Mouse (Mus musculus): ENCODE data around the gene Zfp212. TPM values are rescaled to one million over a fixed set of nuclear protein-coding genes. Genes with fewer than 3 reads are reported as not detected.
"Not testable (repeated sequence)": the region's sequence is repeated elsewhere in the genome, so short reads cannot be mapped to it uniquely, and the experiment has no call there.

Zfp212 gene
- total RNA-seq, 2 experiments from 2014 or later, result 14.8 to 16.7 TPM

DNA sequence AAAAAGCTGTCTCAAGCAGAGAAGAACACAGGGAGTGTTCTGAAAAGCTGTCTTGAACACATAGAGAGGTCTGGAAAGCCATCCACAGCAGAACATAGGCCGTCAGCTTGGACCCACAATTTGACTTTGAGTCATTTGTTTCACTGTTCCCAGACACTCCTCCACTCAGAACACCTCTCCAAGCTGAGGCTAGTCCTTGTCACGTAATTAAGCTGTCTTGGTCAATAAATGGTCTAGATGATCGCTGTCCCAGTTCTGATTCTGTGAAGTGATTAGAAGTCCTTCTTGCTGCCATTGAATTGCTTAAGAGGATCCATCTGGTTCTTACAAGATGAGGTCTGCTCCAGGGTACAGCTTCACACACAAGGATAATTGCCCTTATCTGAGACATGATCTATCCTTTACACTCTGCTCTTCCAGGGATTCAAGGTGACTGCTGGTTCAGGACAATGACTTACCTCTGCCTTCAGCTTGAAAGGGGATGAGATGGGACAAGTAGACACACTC is 1.5 kb upstream of the Zfp212 start:
- intact Hi-C loops (cut with DNase I), result no loop called here
- DNase-seq (ENCODE audit: extremely low spot score in 1 of 2, low spot score in 2 of 2), result no peak

DNA sequence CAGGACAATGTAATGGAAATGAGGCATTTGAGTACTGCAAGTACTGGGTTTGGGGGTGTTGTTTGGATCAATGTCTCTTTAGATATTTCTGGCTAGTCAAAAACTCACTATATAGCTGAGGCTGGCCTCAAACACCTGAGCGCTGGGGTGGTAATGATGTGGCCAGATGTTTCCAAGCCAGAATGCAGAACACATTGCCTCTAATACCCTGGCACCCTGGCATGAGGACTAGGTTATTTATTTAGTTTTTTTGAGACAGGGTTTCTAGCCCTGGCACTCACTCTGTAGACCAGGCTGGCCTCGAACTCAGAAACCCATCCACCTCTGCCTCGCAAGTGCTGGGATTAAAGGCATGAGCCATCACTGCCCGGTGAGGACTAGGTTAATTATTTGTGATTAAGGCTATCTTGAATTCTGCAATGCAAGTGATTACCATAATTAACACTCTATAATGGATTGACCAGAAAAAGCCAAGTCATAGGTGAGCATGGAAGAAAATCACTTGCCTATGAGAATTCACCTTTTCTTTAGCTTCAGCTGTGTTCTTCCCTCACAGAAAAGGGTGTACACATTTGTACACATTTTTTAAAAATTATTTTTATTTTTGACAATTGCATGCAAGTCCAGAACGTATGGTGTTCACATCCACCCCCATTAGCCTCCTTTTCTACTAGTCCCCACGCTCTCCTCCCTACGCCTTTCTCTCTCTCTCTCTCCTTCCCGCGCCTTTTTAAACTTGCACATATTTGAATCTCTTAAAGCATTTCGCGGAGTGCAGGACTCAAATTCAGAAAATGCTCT is 430 bp upstream of the Zfp212 start:
- DNase-seq (ENCODE audit: extremely low spot score in 1 of 2, low spot score in 2 of 2), result no peak
- intact Hi-C loops (cut with DNase I), result no loop called here

DNA sequence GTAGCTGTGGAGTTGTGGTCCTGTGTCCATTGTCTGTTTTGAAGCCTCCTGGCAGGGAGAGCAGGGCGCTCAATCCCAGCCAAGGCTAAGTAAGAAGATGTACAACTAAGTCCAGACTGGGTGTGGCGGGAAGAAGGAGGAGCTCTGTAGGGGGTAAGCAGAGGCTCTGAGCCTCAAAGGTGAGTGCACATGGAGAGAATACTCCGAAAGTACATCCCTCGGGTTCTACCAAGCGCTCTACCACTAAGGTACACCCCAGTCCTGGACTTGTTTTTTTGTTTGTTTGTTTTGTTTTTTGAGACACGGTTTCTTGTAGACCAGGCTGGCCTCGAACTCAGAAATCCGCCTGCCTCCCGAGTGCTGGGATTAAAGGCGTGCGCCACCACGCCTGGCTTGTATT is 22.2 kb downstream of the Zfp212 start:
- intact Hi-C loops (cut with DNase I), result no loop called here
- DNase-seq (ENCODE audit: extremely low spot score in 1 of 2, low spot score in 2 of 2), result no peak

GRCm38 (mm10) chr6:47943021-47943691 is 22.9 kb downstream of the Zfp212 start:
- intact Hi-C loops (cut with DNase I), result no loop called here
- DNase-seq (ENCODE audit: extremely low spot score in 1 of 2, low spot score in 2 of 2), result peak; percentile 22 to 79

GRCm38 (mm10) chr6:47943721-47944120 is 23.4 kb downstream of the Zfp212 start:
- no peak for DNase-seq (ENCODE audit: extremely low spot score in 1 of 2, low spot score in 2 of 2)
- intact Hi-C loops (cut with DNase I), result no loop called here

DNA sequence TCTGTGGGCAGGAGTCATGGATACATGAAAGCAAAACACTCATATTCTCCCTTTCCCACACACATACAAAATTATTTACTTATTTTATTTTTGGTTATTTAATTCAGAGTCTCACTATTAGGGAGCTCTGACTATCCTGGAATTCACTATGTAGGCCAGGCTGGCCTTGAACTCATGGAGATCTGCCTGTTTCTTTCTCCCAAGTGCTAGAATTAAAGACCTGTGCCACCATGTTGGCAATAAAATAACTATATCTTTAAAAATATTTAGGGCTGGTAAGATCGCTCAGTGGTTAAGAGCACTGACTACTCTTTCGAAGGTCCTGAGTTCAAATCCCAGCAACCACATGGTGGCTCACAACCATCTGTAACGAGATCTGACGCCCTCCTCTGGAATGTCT is 27.1 kb downstream of the Zfp212 start:
- intact Hi-C loops (cut with DNase I), result no loop called here
- DNase-seq (ENCODE audit: extremely low spot score in 1 of 2, low spot score in 2 of 2), result no peak

- intact Hi-C loops (cut with DNase I), result no loop called here
- DNase-seq (ENCODE audit: extremely low spot score in 1 of 2, low spot score in 2 of 2), result peak; percentile 94 to 95
Observed at GRCm38 (mm10) chr6:47953191-47953726, 33.0 kb downstream of the Zfp212 start, which contains the start of gene Zfp956. Zfp956 (plus strand) TSS chr6:47953390.

DNA sequence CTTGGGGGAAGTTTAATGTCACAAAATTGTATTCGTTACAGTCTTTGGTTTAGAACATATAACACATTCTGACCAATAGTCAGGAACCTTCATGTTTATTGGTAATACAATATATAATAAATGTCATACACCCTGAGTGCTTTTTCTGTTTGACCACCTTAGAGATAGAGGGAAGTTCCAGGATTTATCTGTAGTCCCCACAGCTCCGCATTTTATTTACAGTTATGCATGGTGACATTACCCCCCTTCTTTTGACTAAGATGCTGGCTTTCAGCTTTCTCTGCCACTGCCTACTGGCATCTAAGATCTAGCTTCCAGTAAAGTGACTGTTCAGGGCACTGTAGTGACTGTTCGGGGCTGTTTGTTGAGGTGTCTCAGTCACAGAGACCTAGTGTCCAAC is 34.1 kb downstream of the Zfp212 start:
- no peak for DNase-seq (ENCODE audit: extremely low spot score in 1 of 2, low spot score in 2 of 2)
- intact Hi-C loops (cut with DNase I), result no loop called here

DNA sequence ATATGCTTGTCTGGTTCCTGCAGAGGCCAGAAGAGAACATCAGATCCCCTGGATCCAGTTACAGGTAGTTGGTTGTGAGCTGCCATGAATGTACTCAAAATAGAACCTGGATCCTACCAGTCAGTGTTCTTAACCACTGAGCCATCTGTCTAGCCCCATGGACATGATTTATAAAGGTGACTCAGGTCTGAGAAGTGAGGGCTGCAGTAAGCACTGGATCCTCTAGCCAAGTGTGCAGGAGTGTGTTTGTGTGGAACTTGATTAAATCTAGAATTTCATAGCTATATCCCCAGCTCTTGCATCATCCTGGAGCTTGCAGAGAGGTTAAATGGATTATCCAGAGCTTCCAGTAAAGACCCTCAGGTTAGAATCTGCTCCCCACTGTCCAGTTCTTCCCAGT is 37.5 kb downstream of the Zfp212 start:
- DNase-seq (ENCODE audit: extremely low spot score in 1 of 2, low spot score in 2 of 2), result no peak
- intact Hi-C loops (cut with DNase I), result no loop called here

GRCm38 (mm10) chr6:47960685-47961421 is 40.6 kb downstream of the Zfp212 start:
- intact Hi-C loops (cut with DNase I), result no loop called here

DNA sequence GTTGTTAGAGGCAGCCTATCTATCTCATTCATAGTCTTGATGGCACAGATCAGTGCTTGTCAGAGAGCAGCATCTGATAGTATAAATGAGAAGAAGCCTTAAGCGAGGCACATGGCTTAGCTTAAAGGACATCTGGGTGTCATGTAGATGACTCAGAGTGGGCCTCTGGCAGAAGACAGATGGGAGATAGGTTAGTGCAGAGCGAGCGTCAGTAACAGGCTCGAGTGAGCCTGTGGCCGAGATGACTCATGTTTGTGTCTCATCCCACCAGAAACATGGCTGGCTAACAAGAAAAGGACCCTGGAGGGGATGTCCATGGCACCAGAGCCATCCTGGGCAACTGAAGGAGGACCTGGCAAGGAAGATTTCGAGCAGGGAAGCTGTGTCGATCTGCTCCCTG is 42.8 kb downstream of the Zfp212 start:
- intact Hi-C loops (cut with DNase I), result no loop called here
- DNase-seq (ENCODE audit: extremely low spot score in 1 of 2, low spot score in 2 of 2), result no peak

More at GRCm38 (mm10) chr6:47960685-47961421, 40.6 kb downstream of the Zfp212 start:
- DNase-seq (ENCODE audit: extremely low spot score in 1 of 2, low spot score in 2 of 2), result no peak

GRCm38 (mm10) chr6:47968166-47968565 is 47.9 kb downstream of the Zfp212 start:
- DNase-seq (ENCODE audit: extremely low spot score in 1 of 2, low spot score in 2 of 2); intact Hi-C loops (cut with DNase I): not testable (repeated sequence)

- no peak for DNase-seq (ENCODE audit: extremely low spot score in 1 of 2, low spot score in 2 of 2)
- intact Hi-C loops (cut with DNase I), result no loop called here
Observed at GRCm38 (mm10) chr6:47974599-47974998, 54.3 kb downstream of the Zfp212 start.

GRCm38 (mm10) chr6:47978897-47979368 is 58.7 kb downstream of the Zfp212 start:
- peak; percentile 53 to 69 for DNase-seq (ENCODE audit: extremely low spot score in 1 of 2, low spot score in 2 of 2)
- intact Hi-C loops (cut with DNase I), result no loop called here

Other genes with a start within 250 kb of the Zfp212 start
- 10 to 100 TPM; 39.7 to 44.2 TPM for gene Pdia4, start 107.0 kb upstream of the Zfp212 start, total RNA-seq (2021)
- 1 to 10 TPM; 6.1 to 6.6 TPM for gene Zfp786, start 89.6 kb upstream of the Zfp212 start, total RNA-seq (2021)
- gene Zfp398, start 84.8 kb upstream of the Zfp212 start, total RNA-seq (2021), result 10 to 100 TPM; 18.9 to 21.0 TPM
- gene Zfp282, start 43.3 kb upstream of the Zfp212 start, total RNA-seq (2021), result 10 to 100 TPM; 26.6 to 28.1 TPM
- 10 to 100 TPM; 23.8 to 24.8 TPM for gene Zfp956, start 32.9 kb downstream of the Zfp212 start, total RNA-seq (2021)
- gene Zfp777, start 128.4 kb downstream of the Zfp212 start, total RNA-seq (2021), result 10 to 100 TPM; 36.3 to 42.1 TPM
- gene Zfp746, start 166.1 kb downstream of the Zfp212 start, total RNA-seq (2021), result 10 to 100 TPM; 28.7 to 29.6 TPM